Mouse (Mus musculus): ENCODE data around the gene Hyou1.

- no peak for TF ChIP-seq CTCF (IDR thresholded peaks at IDR 0.05)
- TF ChIP-seq POLR2A (IDR thresholded peaks at IDR 0.05; ENCODE audit: insufficient read depth, low read depth, low read length) = no peak
Measured at GRCm38 (mm10) chr9:44330736-44331135, 48.6 kb upstream of the Hyou1 start.

Data from heart, adult 2 months (tissue).